8 mouse cellular contexts compared by ENCODE assay signal in genomic region chr2:102166550-102167325, GRCm38 (mm10). TPM values are rescaled to one million over a fixed set of nuclear protein-coding genes. Genes with fewer than 3 reads are reported as not detected.
DNase-seq lines count a peak whose midpoint lies in the region; ATAC-seq and TF ChIP-seq lines count a peak whose summit lies in the region.

No protein-coding gene starts in this region.

- no peak overlapping the region for H3K27ac ChIP-seq in forebrain, postnatal 0 days (ENCODE audit: low read depth, low read length)
- H3K27ac ChIP-seq in intestine, embryonic 15.5 days = peak overlapping the region; percentile 14; the same call in 1 of the 2 replicates
- peak overlapping the region; percentile 47; the same call in 1 of the 2 replicates for H3K27ac ChIP-seq in midbrain, embryonic 11.5 days (ENCODE audit: low read depth, low read length)

- no peaks in the 10 kb centered on the region for H3K27me3 ChIP-seq in forebrain, postnatal 0 days (ENCODE audit: insufficient read depth, low read length)
- H3K27me3 ChIP-seq in intestine, embryonic 15.5 days (replicated peaks) = no peaks in the 10 kb centered on the region
- H3K27me3 ChIP-seq in midbrain, embryonic 11.5 days (ENCODE audit: control insufficient read depth, insufficient read depth, low read length) = no peaks in the 10 kb centered on the region

- H3K9me3 ChIP-seq in forebrain, postnatal 0 days (ENCODE audit: low read length) = no peaks in the 10 kb centered on the region
- no peaks in the 10 kb centered on the region for H3K9me3 ChIP-seq in intestine, embryonic 15.5 days
- H3K9me3 ChIP-seq in midbrain, embryonic 11.5 days (ENCODE audit: control insufficient read depth, low read length) = no peaks in the 10 kb centered on the region; the same call in 1 of the 2 replicates

- DNase-seq in 3T3-L1 (ENCODE audit: low read depth, low spot score) = peak; percentile 40
- peak; percentile 22 for DNase-seq in NIH3T3 (ENCODE audit: low read depth)
- DNase-seq in forebrain, postnatal 0 days = no peak
- DNase-seq in midbrain, embryonic 11.5 days (ENCODE audit: low spot score, missing footprints) = no peak
- DNase-seq in spleen, postnatal 36 days (ENCODE audit: low spot score in 2 of 2) = no peak
- DNase-seq in left cerebral cortex, adult 8-10 months (ENCODE audit: low spot score in 2 of 2) = no peak

- no peaks in the 10 kb centered on the region for H3K36me3 ChIP-seq in forebrain, postnatal 0 days (ENCODE audit: insufficient read depth)
- no peaks in the 10 kb centered on the region for H3K36me3 ChIP-seq in intestine, embryonic 15.5 days
- no peaks in the 10 kb centered on the region for H3K36me3 ChIP-seq in midbrain, embryonic 11.5 days (ENCODE audit: control insufficient read depth, insufficient read depth, low read length)

- H3K4me1 ChIP-seq in forebrain, postnatal 0 days (ENCODE audit: insufficient read depth) = no peaks in the 10 kb centered on the region
- peaks cover 10% of the 10 kb centered on the region for H3K4me1 ChIP-seq in intestine, embryonic 15.5 days (replicated peaks)
- peaks cover 9% of the 10 kb centered on the region for H3K4me1 ChIP-seq in midbrain, embryonic 11.5 days (ENCODE audit: control insufficient read depth, insufficient read depth, low read length)

- ATAC-seq in forebrain, postnatal 0 days = no peak
- peak; percentile 82 for ATAC-seq in intestine, embryonic 15.5 days
- peak; percentile 54; the same call in 1 of the 2 replicates for ATAC-seq in midbrain, embryonic 11.5 days (ENCODE audit: low FRiP score)
- ATAC-seq in frontal cortex, adult (ENCODE audit: low TSS enrichment) = no peak

- H3K4me2 ChIP-seq in forebrain, postnatal 0 days (ENCODE audit: low read depth) = no peak overlapping the region
- H3K4me2 ChIP-seq in intestine, embryonic 15.5 days (replicated peaks) = peak overlapping the region; percentile 20
- no peak overlapping the region for H3K4me2 ChIP-seq in midbrain, embryonic 11.5 days

- H3K9ac ChIP-seq in forebrain, postnatal 0 days = no peak overlapping the region
- H3K9ac ChIP-seq in intestine, embryonic 15.5 days = no peak overlapping the region
- H3K9ac ChIP-seq in midbrain, embryonic 11.5 days (ENCODE audit: low read length) = no peak overlapping the region

- 66% methylated on average over 15 of the region's 15 CpGs for WGBS in forebrain, postnatal 0 days
- 30% methylated on average over 15 of the region's 15 CpGs for WGBS in intestine, embryonic 15.5 days
- 57% methylated on average over 15 of the region's 15 CpGs for WGBS in midbrain, embryonic 11.5 days

- peak; percentile 3; the same call in 1 of the 2 replicates for TF ChIP-seq CTCF in forebrain, postnatal 0 days (IDR thresholded peaks at IDR 0.05; ENCODE audit: low read depth)

- no peak overlapping the region for H3K4me3 ChIP-seq in forebrain, postnatal 0 days (ENCODE audit: low read depth, low read length)
- no peak overlapping the region for H3K4me3 ChIP-seq in intestine, embryonic 15.5 days (replicated peaks)
- no peak overlapping the region for H3K4me3 ChIP-seq in midbrain, embryonic 11.5 days (ENCODE audit: low read depth, low read length)

RNA-seq across cellular contexts. Expression of gene Ldlrad3, which starts 19.4 kb away (rescaled TPM):
- 20.9 and 23.4 TPM in 2 replicates for total RNA-seq in forebrain, postnatal 0 days (2014; rRNA removed)
- polyA plus RNA-seq in forebrain, postnatal 0 days (2015; fragmentation: Nextera tagmentation; extraction: Ambion mirVana) = 14.5 and 20.9 TPM in 2 replicates
- polyA plus RNA-seq in intestine, embryonic 15.5 days (2015; fragmentation: Nextera tagmentation; extraction: Ambion mirVana) = 22.1 and 22.7 TPM in 2 replicates
- 53.1 and 57.7 TPM in 2 replicates for polyA plus RNA-seq in midbrain, embryonic 11.5 days (2014; fragmentation: Nextera tagmentation; extraction: Ambion mirVana)
- total RNA-seq in left cerebral cortex, adult 8-10 months (2022) = 10 to 100 TPM; 11.3 to 12.5 (median 12.0) TPM

Comparison
In these comparisons a context has a peak if more than half of its experiments do, and no peak if none do; other contexts are left out.
1. DNase-seq: peak in 3T3-L1 (single experiment) and NIH3T3 (single experiment); none in forebrain, postnatal 0 days (single experiment), midbrain, embryonic 11.5 days (single experiment), spleen, postnatal 36 days (0 of 2) and left cerebral cortex, adult 8-10 months (0 of 2).
2. ATAC-seq: peak in intestine, embryonic 15.5 days (single experiment) and midbrain, embryonic 11.5 days (single experiment); none in forebrain, postnatal 0 days (single experiment) and frontal cortex, adult (single experiment).